Mouse (Mus musculus): ENCODE measurements at regions not wholly inside any gene's neighbourhood (a gene's known extent, or its start where the extent isn't known, plus 50 kb on each side); places are given as distances from the start of the nearest gene placed in this dataset.
"Not testable (repeated sequence)": the region's sequence is repeated elsewhere in the genome, so short reads cannot be mapped to it uniquely, and the experiment has no call there.

- no peak for DNase-seq
Observed at GRCm38 (mm10) chr13:99128979-99129378, 55.6 kb upstream of the Zfp366 start.

- no peak for DNase-seq
Observed at GRCm38 (mm10) chr13:99128284-99128691, 56.3 kb upstream of the Zfp366 start.

DNA sequence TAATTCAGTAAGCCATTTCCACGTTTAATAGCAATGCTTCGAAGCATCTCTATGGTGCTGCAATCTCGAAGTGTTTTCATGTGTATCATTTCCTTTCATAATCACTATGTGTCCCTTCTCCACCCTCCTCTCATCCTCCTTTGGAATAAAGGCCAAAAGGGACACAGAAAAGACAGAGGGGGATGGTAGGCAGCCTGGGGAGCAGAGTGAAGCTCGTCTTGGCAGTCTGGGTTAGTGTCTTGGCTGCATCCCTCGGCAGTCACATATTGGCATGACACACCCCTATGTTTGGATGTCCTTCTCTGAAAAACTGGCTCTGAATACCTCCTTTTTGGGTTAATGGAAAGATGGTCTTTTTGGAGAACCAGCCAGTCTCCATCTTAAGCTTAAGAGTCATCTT lies 56.9 kb upstream of the Zfp366 start:
- no peak for DNase-seq

DNA sequence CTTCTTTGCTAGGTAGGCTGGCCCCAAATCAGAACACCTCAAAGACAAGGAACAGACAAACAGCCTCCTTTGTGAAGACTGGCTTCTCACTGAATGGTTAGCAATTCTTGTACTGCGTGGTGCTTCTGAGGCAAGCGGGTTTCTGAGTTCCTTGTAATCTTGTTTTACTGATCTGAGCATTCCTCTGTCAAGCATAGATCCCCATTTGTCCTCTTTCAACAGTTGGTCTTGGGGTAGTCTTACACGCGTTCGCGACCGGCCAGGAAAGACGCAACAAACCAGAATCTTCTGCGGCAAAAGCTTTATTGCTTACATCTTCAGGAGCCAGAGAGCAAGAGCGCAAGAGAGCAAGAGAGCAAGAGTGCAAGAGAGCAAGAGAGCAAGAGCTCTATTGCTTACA lies 57.7 kb upstream of the Zfp366 start:
- DNase-seq: not testable (repeated sequence)

DNA sequence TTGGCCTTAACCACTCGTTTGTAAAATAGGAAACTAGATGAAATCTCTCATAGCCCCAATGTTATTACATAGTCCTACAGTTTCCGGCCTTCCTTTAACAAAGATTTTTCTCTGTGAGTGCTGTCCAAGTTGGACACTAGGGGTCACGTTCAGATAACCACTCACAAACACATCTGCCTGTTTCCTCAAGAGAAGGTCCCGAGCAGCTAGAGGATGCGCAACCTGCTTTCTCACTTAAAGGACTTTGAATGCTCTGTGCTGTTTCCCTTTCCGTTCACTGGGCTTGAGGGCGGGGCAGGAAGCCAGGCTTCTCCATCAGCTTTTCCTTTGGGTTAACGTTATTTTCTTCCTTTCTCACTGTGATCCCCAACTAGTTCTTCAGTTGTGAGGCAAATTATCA lies 58.1 kb upstream of the Zfp366 start:
- no peak for DNase-seq

DNA sequence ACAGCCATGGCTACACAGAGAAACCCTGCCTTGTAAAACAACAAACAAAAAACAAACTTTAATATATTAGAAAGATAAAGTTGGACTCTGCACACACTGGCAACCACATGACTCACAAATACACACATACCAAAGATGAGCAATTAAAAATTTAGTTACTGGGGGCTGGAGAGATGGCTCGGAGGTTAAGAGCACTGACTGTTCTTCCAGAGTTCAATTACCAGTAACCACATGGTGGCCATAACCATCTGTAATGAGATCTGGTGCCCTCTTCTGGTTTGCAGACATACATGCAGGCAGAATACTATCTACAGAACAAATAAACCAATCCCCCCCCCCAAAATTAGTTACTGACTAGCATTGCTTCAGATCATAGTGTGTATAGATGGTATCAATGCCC lies 58.7 kb upstream of the Zfp366 start:
- no peak for DNase-seq

GRCm38 (mm10) chr13:99124894-99125570 lies 59.6 kb upstream of the Zfp366 start:
- DNase-seq: no peak

DNA sequence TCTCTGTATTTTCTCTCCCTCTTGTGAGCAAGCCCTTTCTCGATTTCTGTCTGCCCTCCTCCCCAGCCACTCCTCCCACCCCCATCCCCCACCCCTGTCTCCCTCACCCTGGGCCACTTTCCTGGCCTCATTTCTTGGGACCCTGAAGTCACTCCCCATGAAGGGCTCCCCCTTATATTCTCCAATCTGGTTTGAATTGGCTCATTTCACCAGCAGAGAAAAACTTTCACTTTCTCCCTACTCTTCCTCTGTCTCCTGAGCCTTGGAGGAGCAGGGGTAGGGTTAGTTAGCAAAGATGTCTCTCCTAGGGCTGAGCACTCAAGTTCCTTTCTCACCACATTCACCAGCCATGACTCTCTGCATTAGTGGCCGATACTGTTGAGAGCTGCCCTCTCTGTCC lies 60.5 kb upstream of the Zfp366 start:
- DNase-seq: no peak

DNA sequence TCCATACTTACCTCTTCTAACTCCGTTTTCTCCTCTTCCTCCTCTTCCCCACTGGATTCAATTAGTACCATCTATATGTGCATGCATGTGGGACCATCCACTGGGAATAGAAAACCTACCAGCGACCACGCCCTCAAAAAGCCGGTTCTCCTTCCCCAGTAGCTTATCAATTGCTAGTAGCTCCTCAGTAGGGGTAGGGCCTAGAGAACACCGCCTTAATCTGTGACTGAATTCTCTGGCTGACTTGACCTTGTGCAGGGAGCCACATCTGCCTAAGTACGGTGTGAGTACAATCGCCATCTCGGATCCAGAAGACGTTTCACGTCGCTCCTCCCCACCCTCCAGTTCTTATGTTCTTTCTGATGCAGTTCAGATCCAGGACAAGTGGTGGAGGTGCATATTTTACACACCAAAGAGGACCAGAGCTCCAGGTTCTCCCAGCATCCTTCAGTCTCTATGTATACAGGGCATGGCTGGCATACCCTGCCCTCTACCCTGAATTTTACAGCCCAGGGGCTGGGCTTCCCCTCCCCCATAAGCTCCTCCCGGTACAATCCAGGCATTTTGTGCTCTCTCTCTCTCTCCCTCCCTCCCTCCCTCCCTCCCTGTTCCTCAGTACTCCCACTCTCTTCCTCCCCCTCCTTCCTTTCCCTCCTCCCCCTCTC lies 61.0 kb upstream of the Zfp366 start:
- no peak for DNase-seq

DNA sequence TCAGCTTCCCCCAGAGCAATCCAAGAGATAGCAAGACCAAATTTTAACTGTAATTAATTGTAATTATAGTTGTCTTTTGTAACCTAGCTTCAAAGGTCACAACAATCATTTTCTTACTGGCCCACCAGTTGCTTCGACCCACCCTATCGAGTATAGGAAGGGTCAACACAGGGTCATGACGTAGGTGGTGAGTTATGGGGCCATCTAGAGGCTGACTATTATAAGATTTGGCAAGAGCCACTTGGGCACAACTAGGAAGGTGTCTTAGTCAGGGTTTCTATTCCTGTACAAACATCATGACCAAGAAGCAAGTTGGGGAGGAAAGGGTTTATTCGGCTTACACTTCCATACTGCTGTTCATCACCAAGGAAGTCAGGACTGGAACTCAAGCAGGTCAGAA lies 62.1 kb upstream of the Zfp366 start:
- not testable (repeated sequence) for DNase-seq

- no peak for DNase-seq
Observed at GRCm38 (mm10) chr13:99121096-99121495, 63.5 kb upstream of the Zfp366 start.

- DNase-seq: no peak
Observed at GRCm38 (mm10) chr13:99119941-99120340, 64.7 kb upstream of the Zfp366 start.

DNA sequence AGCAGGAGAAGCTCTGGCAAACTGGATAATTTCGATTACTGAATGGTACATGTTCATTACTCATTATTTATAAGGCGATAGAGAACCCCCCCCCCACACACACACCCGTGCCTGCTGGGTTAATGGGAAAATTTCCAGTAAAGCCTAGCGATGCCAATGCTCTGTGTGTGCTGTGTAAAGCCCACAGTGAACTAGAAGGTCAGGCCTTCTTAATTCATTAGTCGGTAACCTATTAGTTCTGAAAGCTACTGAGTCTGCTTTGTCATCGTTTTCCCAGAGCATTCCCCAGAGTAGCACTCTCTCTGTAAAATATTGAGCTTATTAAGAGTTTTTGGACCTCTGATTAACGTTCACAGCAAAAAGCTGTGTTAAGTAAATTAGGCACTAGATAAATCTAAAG lies 65.7 kb upstream of the Zfp366 start:
- no peak for DNase-seq

GRCm38 (mm10) chr13:99115541-99115940 lies 69.1 kb upstream of the Zfp366 start:
- no peak for DNase-seq

DNA sequence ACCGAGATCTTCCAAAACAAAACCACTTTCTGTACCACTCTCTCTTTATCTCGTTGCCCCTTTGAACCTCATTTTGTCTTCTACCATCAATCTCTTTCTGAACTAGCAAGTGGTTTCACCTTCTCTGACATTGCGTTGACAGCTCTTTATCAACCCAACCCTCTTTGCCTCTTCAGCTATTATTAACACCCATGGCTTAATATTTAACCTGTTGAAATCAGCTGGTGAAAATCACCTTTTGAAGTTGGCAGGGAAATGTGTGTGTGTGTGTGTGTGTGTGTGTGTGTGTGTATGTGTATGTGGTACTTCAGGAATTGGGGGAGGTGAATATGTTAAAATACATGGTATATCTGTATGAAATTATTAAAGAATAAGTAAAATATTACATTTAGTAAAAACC lies 70.1 kb upstream of the Zfp366 start:
- no peak for DNase-seq

GRCm38 (mm10) chr13:99111736-99112386 lies 72.8 kb upstream of the Zfp366 start:
- DNase-seq: no peak

GRCm38 (mm10) chr13:99107983-99108382 lies 76.6 kb upstream of the Zfp366 start:
- DNase-seq: no peak

- DNase-seq: no peak
Observed at GRCm38 (mm10) chr13:99102089-99102681, 82.4 kb upstream of the Zfp366 start.

- DNase-seq: no peak
Observed at GRCm38 (mm10) chr13:99100430-99101409, 83.9 kb upstream of the Zfp366 start.

DNA sequence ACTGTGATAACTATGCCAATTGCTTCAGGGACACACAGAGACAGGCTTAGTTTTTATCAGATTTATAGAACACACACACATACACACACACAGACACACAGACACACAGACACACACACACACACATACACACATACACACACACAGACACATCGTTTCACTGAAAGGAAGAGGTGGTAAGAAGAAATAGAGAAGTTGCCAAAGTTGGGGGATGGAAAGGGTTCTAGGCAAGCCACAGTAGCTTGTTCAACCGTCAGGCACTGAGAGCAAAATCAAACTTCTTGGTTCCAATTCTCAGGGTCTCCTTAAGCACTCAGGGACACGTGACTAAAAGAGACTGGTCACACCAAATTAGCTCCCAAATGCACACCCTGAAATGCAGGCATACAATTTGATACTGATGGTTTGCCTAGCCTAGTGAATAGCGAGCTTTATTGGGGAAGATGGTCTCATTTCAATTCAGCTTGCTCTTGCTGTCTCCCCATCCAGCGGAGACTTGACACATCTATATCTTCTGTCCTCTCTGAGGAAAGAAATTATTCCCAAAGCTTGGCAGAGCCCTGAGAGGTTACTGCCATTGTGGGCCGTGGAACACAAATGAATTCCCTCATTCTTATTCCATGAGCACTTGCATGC lies 84.7 kb upstream of the Zfp366 start:
- DNase-seq: no peak

DNA sequence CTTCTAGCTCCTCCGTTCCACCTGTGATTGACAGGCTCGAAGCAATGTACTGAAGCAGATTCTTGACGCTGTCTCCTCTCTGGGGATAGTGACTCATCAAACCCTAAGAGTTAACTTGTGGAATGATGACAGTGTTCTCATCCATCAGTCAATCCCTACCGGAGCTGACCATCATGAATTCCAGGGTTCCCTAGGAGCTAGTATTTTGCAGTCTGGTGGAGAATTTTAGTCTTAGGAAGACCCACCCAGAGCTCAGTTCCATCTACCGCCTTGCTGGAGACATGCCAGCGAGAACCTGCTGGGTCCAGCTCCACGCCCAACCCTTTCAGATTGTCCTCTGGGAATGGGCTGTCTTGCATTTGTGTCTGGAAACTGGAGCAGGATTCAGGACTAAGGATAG lies 85.4 kb upstream of the Zfp366 start:
- DNase-seq: no peak

All from thymus, adult 18-20 months (tissue).